ENCODE assay signal across 13 mouse cellular contexts in the genomic region with DNA sequence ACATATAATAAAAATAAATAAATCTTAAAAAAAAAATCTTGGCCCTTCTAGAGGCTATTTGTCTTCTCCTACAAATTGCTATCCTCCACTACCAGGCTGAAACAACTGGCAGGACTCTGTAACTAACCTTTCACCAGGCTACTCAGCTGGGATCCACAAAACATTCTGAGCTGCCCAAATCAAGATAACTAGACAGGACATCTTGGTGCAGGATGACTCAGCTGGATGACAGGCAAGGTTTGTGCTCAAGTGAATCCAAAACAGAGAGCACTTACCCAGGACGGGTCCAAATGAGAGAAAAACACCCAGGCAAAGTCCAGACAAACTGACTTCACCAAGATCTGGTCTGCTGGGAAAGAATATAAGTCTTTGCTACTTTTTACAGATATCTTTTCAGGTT.
"Had no signal": no experiment of that assay in that cellular context is flagged by ENCODE, and none has a peak within 500 bp of the region (broad histone marks: within the 10 kb centered on the region; RNA-seq: fewer than 3 reads in every experiment).

No protein-coding gene starts in this region.

- DNase-seq: kidney, adult 11 months; kidney, adult 8-10 months; kidney, postnatal 14 days; kidney, postnatal 4 days; layer of hippocampus, adult 9-11 months; liver; lung, adult 2 months; lung, postnatal 14 days; lung, postnatal 4 days; right cerebral cortex, postnatal 25 days; spleen, adult 18-20 months; thymus, postnatal 25 days had no signal

- ATAC-seq: midbrain, embryonic 15.5 days had no signal
